Mouse (Mus musculus): ENCODE results near the gene Dbp.
A peak's percentile ranks its signal among the peaks of the same experiment; 100 is the strongest.

Dbp gene

GRCm38 (mm10) chr7:45693921-45694591 lies 10.8 kb upstream of the Dbp start, which contains the start of gene Sec1:
Gene Sec1 (minus strand): TSS chr7:45694402.
- no peak for DNase-seq (ENCODE audit: low spot score)

GRCm38 (mm10) chr7:45695098-45695497 lies 9.8 kb upstream of the Dbp start:
- DNase-seq (ENCODE audit: low spot score) = no peak

- no peak for DNase-seq (ENCODE audit: low spot score)
These were observed 7.0 kb upstream of the Dbp start for GRCm38 (mm10) chr7:45697894-45698293.

GRCm38 (mm10) chr7:45699523-45700141 lies 5.3 kb upstream of the Dbp start, which contains the start of gene Car11:
Gene Car11 (plus strand): TSS chr7:45699843.
- DNase-seq (ENCODE audit: low spot score) = no peak

- DNase-seq (ENCODE audit: low spot score) = no peak
These were observed 4.4 kb upstream of the Dbp start for GRCm38 (mm10) chr7:45700301-45701015.

GRCm38 (mm10) chr7:45701072-45701471 lies 3.8 kb upstream of the Dbp start:
- no peak for DNase-seq (ENCODE audit: low spot score)

- no peak for DNase-seq (ENCODE audit: low spot score)
These were observed 3.3 kb upstream of the Dbp start for GRCm38 (mm10) chr7:45701607-45702006.

- no peak for DNase-seq (ENCODE audit: low spot score)
These were observed 2.6 kb upstream of the Dbp start for GRCm38 (mm10) chr7:45702316-45702715.

GRCm38 (mm10) chr7:45702809-45703520 lies 1.9 kb upstream of the Dbp start:
- no peak for DNase-seq (ENCODE audit: low spot score)

- no peak for DNase-seq (ENCODE audit: low spot score)
These were observed 1.3 kb upstream of the Dbp start for GRCm38 (mm10) chr7:45703521-45704033.

- no peak for DNase-seq (ENCODE audit: low spot score)
These were observed 785 bp upstream of the Dbp start for GRCm38 (mm10) chr7:45704046-45704559.

- no peak for DNase-seq (ENCODE audit: low spot score)
These were observed 566 bp downstream of the Dbp start for GRCm38 (mm10) chr7:45705443-45705864.

GRCm38 (mm10) chr7:45705873-45706281 lies 989 bp downstream of the Dbp start:
- peak; percentile 77 for DNase-seq (ENCODE audit: low spot score)

- DNase-seq (ENCODE audit: low spot score) = peak; percentile 86
These were observed 1.9 kb downstream of the Dbp start for GRCm38 (mm10) chr7:45706721-45707241.

GRCm38 (mm10) chr7:45707375-45707967 lies 2.6 kb downstream of the Dbp start:
- DNase-seq (ENCODE audit: low spot score) = peak; percentile 94

GRCm38 (mm10) chr7:45708221-45708761 lies 3.4 kb downstream of the Dbp start:
- DNase-seq (ENCODE audit: low spot score) = no peak

- no peak for DNase-seq (ENCODE audit: low spot score)
These were observed 4.1 kb downstream of the Dbp start for GRCm38 (mm10) chr7:45709036-45709435.

GRCm38 (mm10) chr7:45709677-45710355 lies 4.9 kb downstream of the Dbp start:
- no peak for DNase-seq (ENCODE audit: low spot score)

GRCm38 (mm10) chr7:45710477-45711191 lies 5.7 kb downstream of the Dbp start:
- no peak for DNase-seq (ENCODE audit: low spot score)

All from ovary, adult 18-20 months (tissue).